Mouse (Mus musculus): ENCODE results near the gene Fgfr2. TPM values are rescaled to one million over a fixed set of nuclear protein-coding genes. Genes with fewer than 3 reads are reported as not detected.

Gene Fgfr2
- polyA plus RNA-seq, 1 experiment from 2014 or later, result 65.2 TPM

GRCm38 (mm10) chr7:131542115-131542871 is 1580.9 kb downstream of the Fgfr2 start, which contains the start of gene Hmx3:
Gene Hmx3, plus strand, starts transcription at chr7:131542867.

GRCm38 (mm10) chr7:131410416-131411058 is 1712.6 kb downstream of the Fgfr2 start, which contains the start of the genes Ikzf5 and Acadsb:
Gene Ikzf5, minus strand, starts transcription at chr7:131410521.
Gene Acadsb, plus strand, starts transcription at chr7:131410601.

GRCm38 (mm10) chr7:131370648-131371469 is 1752.3 kb downstream of the Fgfr2 start, which contains the start of gene Pstk:
Gene Pstk, plus strand, starts transcription at chr7:131371141.

GRCm38 (mm10) chr7:131362615-131363300 is 1760.4 kb downstream of the Fgfr2 start, which contains the start of gene 2310057M21Rik:
Gene 2310057M21Rik, minus strand, starts transcription at chr7:131362759.

GRCm38 (mm10) chr7:131333564-131333963 is 1789.6 kb downstream of the Fgfr2 start, which contains the start of gene Fam24a:
Gene Fam24a, plus strand, starts transcription at chr7:131333864.

GRCm38 (mm10) chr7:131329416-131329815 is 1793.7 kb downstream of the Fgfr2 start, which contains the start of gene Fam24b:
Gene Fam24b, minus strand, starts transcription at chr7:131329516.

GRCm38 (mm10) chr7:131322192-131322591 is 1801.0 kb downstream of the Fgfr2 start, which contains the start of gene Cuzd1:
Gene Cuzd1, minus strand, starts transcription at chr7:131322292.

GRCm38 (mm10) chr7:131174121-131174520 is 1949.0 kb downstream of the Fgfr2 start, which contains the start of gene 5430419D17Rik:
Gene 5430419D17Rik, plus strand, starts transcription at chr7:131174402.

GRCm38 (mm10) chr7:131146214-131146613 is 1976.9 kb downstream of the Fgfr2 start, which contains the start of gene 4933402N03Rik:
Gene 4933402N03Rik, minus strand, starts transcription at chr7:131146314.

GRCm38 (mm10) chr7:131031755-131032154 is 2091.4 kb downstream of the Fgfr2 start, which contains the start of gene Dmbt1:
Gene Dmbt1, plus strand, starts transcription at chr7:131032053.

GRCm38 (mm10) chr7:130935793-130936471 is 2187.2 kb downstream of the Fgfr2 start, which contains the start of gene Htra1:
Gene Htra1, plus strand, starts transcription at chr7:130936111.

GRCm38 (mm10) chr7:130865613-130866591 is 2257.2 kb downstream of the Fgfr2 start, which contains the start of gene Plekha1:
Gene Plekha1, plus strand, starts transcription at chr7:130865756.

GRCm38 (mm10) chr7:130773914-130774630 is 2349.1 kb downstream of the Fgfr2 start, which contains the start of gene Btbd16:
Gene Btbd16, plus strand, starts transcription at chr7:130774069.

GRCm38 (mm10) chr7:130577388-130578003 is 2545.7 kb downstream of the Fgfr2 start, which contains the start of gene Tacc2:
Gene Tacc2, plus strand, starts transcription at chr7:130577438.

GRCm38 (mm10) chr7:130572821-130573220 is 2550.3 kb downstream of the Fgfr2 start, which contains the start of gene Nsmce4a:
Gene Nsmce4a, minus strand, starts transcription at chr7:130573118.

GRCm38 (mm10) chr7:130520049-130520425 is 2603.1 kb downstream of the Fgfr2 start, which contains the start of gene Ate1:
Gene Ate1, minus strand, starts transcription at chr7:130520369.

Data from liver, adult 10 weeks (tissue).